Mouse (Mus musculus) urinary bladder, postnatal 25 days (tissue): ENCODE measurements at regions not wholly inside any gene's neighbourhood (a gene's known extent, or its start where the extent isn't known, plus 50 kb on each side); places are given as distances from the start of the nearest gene placed in this dataset.

ENCODE experiments used
- DNase-seq: peaks from one replicate; pipeline ENCODE4 v3.0.0; 2022; ENCODE audit warnings: low spot score

- no peak for DNase-seq
Measured at GRCm38 (mm10) chr15:10767535-10767934, 53.1 kb upstream of the Rai14 start.

GRCm38 (mm10) chr15:10770410-10771310 lies 56.2 kb upstream of the Rai14 start:
- DNase-seq = no peak

DNA sequence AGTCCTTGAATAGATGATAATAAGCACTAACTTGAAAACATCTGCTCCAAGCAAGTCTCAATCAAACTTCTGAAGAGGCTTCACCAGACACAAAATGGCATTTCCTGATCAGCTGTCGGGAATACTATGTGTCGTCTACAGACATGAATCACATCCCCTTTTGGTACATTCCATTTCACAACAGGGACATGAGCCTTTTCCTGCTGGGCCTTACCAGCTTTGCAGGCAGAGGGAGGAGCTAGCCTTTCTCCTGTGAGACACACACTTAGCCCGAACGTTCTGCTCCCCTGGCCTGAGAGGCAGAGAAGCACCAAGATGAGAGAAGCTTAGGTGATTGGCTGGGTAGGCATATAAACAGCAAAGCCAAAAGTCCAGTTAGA lies 56.9 kb upstream of the Rai14 start:
- no peak for DNase-seq

- DNase-seq = no peak
Measured at GRCm38 (mm10) chr15:10779941-10780620, 65.7 kb upstream of the Rai14 start.

- no peak for DNase-seq
Measured at GRCm38 (mm10) chr15:10789371-10789770, 74.9 kb upstream of the Rai14 start.

DNA sequence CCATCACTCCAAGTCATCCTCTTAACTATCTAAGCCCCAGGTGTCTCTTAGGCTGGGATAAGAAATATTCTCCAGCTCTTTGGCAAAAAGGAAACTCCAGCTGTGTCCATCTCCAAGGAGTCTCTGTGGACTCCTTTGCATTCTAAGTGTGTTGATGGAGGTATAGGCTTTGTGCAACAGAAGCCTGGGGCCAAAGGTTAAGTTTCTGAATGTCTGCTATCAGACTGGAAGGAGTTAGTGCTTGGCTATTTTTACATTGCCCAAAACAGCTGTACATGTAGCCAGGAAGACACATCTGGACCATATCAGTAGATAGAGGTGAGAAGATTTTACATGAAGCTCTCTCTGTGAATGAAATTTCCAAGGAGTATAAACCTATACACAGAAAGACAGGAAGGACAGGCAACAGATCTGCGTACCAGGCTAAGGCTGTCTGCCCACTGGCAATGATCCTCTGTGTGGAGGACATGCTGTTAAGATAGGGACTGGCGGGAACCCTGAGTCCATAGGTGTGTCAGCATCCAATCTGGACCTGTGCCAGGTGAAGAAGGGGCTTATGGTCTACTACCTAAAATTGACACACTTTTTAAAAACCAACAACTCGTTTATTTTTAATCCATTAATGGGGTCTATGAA lies 76.6 kb upstream of the Rai14 start:
- peak; percentile 2 for DNase-seq

- peak; percentile 1 for DNase-seq
Measured at GRCm38 (mm10) chr15:10791516-10792112, 77.2 kb upstream of the Rai14 start.

DNA sequence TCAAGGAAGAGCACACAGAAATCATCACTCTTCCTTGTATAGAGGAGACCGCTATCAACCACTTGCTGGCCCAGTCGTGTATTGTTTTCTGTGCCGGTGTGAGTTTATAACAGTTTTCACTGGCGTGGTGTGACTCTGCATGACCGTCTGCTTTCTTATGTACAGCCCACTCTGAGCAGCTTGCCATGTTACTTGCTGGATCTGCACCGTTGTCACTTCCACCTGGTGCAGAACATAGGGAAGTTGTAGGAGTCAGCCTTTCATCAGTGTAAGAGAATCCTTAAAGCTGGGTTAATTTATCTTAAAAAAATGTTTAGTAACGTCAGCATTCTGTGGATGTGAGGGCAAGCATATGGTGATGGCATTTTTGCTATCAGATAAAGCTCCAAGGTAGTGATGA lies 77.7 kb upstream of the Rai14 start:
- no peak for DNase-seq

GRCm38 (mm10) chr15:10795126-10795792 lies 80.8 kb upstream of the Rai14 start:
- DNase-seq = peak; percentile 0

- DNase-seq = peak; percentile 1
Measured at GRCm38 (mm10) chr15:10799656-10800055, 85.2 kb upstream of the Rai14 start.

DNA sequence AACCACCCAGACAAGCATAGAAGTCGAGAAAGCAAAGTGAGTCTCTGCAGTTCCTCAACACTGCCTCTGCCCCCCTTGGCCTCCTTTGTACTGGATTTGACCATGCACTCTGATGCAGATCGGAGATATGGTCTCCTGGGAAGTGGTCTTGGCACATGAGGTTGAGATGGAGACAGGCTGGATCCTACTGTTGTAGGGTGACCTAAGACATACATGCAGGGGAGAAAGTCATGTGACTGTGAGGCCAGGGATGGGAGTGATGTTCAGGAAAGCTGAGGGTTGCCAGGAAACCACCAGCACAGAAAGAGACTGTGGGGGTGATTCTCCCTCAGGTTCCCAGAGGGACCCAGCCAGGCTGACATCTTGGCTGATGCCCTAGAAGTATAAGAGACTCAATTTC lies 99.8 kb upstream of the Rai14 start:
- peak; percentile 0 for DNase-seq

DNA sequence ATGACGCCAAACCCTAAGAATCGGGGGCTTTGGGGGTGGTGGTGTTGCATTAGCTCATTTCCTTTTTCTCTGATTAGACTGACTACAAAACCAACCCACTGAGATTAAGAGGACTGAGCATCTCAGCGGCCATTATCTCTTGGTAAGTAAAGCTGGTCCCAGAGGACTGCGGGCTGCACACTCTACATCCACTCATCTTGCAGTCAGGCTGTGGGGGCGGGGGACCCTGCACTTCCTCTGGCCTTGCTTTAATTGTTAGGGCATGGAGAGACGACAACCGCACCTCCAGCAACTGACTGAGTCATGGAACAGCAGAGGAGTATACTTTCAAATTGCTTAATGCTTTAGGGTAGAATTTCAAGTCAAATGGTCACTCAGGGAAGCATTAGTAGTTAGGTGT lies 100.3 kb upstream of the Rai14 start:
- peak; percentile 1 for DNase-seq

DNA sequence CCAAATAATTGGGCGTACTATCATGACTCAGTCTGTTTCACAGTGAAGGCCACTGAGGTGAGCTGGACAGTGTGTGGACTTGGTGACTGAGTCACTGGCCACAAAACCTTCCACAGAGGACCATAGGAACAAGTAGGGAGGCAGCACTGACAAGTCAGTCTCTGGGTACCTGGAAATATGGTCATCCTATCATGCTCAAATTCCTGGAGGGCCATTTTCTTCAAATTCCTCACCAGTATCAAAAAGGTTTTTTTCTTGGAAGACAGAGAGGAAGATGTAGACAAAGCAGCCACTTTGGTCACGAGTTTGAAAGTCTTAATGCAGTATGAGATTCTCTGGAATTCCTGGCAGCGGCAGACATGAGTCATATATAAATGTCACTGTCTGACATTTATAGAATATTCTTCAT lies 101.8 kb upstream of the Rai14 start:
- peak; percentile 0 for DNase-seq

DNA sequence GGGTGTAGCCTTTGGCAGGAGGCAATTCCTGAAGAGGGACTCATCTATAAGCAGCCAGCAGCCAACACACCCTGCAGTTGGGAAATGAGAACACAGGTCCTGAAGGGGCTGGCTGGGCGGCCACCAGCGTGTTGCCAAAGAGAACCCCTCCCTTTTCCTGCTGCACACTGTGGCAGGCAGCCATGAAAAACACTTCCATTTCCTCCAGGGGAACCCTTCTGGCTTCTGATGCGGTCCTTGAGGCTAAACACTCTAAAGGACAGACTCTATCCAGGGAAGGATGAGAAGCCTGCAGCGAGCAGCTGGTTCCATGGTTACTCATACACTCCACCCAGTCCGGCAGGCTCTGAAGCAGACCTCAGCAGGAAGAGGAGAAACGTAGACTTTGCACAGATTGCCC lies 103.8 kb upstream of the Rai14 start:
- DNase-seq = peak; percentile 42

GRCm38 (mm10) chr15:10818706-10819105 lies 104.3 kb upstream of the Rai14 start:
- peak; percentile 1 for DNase-seq

DNA sequence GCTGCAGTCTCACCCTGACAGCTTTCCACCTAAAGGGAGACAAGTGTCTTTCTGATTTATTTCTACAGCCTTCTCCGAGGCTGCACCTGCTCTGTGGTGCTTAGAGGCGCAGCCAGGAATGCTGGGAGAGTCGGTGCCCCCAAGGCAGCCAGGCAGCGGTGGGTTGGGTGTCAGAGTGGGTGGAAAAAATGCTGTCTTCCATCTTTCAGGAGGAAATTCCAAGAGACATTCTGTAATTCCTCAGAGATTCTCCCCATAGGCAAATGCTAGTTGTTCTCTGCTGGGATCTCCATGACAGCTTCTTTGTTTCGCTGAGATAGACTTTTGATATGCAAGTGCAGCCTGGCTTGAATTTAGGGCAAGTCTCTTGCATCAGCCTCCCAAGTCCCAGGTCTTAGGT lies 109.5 kb upstream of the Rai14 start:
- DNase-seq = no peak

DNA sequence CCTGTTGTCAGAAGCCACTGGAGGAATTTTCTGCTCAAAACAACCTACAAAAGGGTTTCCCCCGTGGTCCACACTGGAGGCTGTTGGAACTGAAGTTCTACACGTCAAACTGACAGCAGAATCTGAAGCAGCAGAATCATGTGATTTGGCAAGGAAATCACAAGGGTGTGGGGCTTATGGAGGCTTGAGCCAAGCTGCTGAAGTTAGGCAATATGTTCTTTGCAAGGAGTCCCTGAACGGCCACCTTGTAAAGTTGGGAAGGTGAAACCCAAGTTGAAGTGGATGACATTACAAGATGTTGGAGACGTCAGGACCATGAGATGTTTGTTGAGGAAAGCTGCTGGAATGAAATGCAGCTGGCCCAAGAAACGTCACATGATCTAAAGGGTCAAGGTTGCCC lies 115.2 kb upstream of the Rai14 start:
- DNase-seq = no peak

- DNase-seq = no peak
Measured at GRCm38 (mm10) chr15:10830478-10830877, 116.1 kb upstream of the Rai14 start.

DNA sequence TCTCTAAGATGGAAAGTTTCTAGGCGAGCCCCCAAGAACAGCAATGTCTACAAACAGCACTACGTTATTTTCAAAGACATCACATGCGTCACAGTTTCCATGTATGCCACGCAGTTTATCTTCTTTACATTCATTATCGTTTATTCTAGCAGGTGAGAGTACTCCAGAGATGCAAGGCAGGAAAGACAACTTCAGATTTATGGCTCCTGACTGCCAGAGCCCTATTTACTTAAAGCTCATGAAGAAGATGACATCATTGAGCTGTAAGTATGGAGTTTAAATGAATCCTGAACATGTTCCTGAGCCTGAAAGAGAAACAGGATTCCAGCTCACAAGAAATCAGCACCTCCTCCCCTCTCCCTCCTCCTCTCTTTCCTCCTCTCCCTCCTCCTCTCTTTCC lies 116.7 kb upstream of the Rai14 start:
- no peak for DNase-seq

DNA sequence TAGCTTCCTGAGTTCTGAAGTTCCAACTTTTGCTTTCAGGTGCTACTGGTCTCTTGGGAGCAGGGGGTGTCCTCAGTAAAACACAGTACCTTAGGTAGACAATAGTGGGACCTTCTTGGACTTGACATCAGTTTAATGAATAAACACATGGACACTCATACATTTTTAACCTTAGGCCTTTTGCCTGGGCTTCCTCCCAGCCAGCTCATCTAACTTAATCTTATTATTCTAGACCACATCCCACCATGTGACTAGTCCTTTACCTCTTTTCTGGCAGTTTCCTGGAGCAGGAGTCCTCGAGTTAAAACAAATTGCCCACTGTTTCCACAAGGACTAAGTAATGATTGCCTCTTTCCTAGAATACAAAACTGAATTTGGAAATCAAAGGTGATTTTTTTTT lies 117.9 kb upstream of the Rai14 start:
- no peak for DNase-seq

DNA sequence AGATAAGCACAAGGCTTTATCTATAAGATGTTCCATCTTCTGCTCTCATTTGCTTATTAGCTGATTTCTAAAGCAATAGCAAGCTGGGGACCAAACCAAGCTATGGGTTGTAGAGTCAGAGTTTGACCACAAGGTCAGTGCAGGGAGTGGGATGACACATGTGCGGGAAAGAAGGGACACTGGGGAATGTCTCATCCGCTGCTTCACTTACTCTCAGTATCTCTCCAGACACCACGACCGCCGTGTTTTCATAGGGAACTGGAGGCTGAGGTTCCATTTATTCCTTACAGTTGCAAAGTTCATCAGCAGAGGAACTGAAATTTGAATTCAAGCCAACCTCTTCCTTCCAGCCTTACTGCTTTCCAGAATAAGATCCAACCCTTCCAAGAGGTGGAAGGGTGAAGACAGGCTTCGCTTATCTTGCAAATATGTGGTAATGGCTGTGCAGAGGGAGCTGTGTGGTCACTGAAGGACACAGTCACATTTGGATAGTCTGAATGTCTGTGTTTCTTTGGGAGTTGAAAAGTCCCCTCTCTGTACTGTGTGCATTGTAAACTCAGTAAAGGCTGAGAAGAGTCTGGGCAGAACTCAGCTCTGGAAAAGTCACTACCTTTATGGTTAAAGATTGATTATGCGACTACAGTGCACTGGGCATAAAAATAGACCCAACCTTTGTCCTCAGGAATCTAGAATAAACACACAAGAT lies 118.1 kb upstream of the C1qtnf3 start:
- DNase-seq = no peak
